Mouse (Mus musculus) urinary bladder, postnatal 10 days (tissue): ENCODE results near the gene Idh1.

Experiments used
- DNase-seq: peaks from one replicate; pipeline ENCODE4 v3.0.0; 2022; ENCODE audit warnings: low spot score

Idh1 gene

DNA sequence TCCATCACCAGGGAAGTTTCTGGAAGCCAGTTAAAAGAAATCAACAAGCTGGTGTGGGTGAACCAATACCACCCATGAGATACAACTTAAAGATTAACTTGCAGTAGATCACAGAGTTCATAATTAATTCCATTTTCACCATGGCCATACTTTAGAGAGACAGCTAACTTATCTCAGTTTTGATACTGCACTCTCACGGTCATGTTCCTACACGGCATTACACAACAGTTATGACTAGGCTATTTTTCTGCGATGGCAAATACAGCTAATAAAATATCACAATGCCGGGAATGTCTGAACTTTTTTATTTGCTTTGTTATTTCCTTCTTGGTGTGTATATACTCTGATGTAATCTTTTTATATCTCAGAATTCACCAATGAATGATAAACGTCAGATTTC, 9.4 kb downstream of the Idh1 start:
- DNase-seq, result no peak

DNA sequence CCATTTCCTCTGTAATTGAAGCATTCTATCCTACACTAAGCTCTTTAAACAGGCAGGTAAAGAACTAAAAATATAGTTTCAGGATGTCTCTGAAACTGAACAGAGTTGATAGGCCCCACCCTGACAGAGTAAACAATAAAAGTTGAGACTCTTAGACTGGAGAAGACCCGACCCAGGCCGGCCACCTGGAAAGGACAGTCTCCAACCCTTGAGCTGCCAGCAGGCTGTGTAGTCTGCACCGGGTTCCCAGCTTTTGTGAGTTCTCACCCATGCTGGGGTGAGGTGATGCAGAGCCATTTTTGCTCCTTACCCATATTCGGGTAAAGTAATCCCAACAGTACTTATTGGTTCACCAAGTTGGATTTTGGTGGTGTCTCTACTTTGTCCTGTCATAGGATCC, 10.1 kb downstream of the Idh1 start:
- DNase-seq, result no peak

DNA sequence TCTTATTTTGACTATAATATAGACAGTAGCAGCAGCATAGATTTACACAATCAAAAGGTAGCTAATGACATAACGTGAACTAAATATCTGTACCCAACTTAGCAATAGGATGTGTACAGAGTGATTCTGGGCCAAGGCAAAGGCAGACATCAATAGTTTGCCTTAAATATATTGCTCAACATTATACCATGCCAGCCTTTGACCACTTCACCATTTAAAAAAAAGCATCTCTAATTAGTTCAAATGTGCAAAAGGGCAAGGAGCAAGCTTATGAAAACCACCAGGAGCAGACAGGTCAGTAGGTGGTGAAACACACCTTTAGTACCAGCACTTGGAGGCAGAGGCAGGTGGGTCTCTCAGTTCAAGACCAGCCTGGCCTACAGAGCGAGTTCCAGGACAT, 12.6 kb downstream of the Idh1 start:
- DNase-seq, result no peak

DNA sequence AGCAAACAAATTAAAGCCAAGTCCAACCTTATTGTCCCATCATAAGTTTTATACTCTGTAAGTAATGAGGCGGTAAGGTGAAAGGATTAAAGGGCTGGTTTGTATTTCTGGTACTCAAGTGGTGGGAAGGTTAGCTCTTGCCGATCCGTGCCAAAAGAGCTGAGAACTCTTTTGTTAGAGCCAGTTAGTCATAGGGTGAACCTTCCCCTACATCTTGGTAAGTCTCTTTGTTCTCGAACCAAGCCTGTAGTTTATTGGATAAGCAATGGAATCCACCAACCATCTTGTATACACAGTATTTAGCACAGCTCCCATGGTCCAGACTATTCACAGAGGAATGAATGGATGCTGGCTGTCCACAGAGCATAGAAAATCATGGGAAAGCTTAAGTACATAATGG, 14.7 kb downstream of the Idh1 start:
- DNase-seq, result no peak

DNA sequence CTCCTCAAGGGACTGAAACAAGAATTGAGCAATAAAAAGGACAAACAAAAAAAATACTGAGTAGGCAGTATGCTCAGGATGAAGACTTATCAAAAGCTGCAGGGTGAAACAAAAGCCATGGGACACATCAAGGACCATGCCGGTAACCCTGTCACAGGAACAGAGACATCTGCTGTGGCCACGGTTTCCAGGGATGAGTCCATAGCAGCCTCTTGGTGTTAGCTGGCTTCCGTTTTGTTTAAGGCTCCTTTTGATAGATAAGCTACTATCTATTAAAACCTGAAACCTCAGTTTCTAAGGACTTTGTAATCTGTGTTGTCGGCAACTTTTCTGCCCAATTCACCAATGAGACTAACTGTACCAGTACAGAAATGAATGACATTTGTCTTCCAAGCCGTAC, 16.4 kb downstream of the Idh1 start:
- DNase-seq, result no peak

DNA sequence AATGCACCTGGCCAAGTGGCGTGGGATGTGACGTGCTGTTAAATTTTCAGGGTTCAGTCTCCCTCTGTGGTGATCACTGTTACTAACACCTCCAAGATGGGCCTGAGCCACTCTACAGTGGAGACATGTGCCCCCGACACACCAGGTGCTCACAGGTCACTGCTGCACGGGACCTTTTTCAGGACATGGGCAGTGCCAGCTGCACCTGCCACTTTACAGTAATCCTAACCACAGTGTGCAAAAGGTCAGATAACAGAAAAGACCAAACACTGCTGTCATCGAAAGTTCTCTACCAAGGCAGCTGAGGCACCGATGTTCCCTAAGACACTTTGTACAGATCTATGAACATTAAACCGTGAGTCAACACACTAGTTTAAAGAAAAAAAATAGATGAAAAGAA, 16.8 kb downstream of the Idh1 start:
- no peak for DNase-seq

DNA sequence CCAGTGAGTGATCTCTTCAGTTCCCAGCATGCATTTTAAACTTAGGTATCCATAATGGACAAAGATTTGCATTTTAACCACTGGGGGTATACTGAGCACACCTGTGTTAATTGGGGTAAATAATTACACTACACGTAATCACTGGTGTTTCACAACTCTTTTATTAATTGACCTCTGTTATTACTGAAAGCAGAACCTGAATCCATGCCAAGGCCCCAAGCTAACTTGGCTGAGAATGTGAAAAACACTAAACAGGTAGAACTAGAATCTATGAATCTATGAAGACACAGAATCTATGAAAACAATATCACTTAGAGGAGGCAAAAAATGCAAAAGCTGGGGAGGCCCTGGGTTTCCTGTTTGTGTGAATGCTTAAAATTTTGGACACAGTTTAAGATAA, 18.8 kb downstream of the Idh1 start:
- no peak for DNase-seq

DNA sequence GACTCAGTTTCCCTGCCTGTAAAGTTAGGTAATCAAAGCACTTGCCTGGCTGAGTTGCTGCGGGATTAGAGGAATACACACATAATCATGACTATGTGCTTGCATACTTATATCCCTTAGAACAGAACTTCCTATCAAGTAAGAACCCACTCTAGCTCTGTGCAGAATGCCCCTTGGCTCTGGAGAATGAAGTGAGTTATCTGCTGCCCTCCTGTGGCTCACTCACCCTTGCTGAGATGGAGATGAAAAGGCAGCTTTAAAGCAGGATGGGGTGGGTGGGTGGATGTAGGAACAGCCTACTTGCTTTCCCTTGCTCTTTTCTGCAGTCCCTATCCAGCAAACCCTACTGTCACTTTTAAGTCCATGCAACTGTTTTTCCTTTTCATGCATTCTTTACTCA, 24.1 kb downstream of the Idh1 start:
- no peak for DNase-seq

DNA sequence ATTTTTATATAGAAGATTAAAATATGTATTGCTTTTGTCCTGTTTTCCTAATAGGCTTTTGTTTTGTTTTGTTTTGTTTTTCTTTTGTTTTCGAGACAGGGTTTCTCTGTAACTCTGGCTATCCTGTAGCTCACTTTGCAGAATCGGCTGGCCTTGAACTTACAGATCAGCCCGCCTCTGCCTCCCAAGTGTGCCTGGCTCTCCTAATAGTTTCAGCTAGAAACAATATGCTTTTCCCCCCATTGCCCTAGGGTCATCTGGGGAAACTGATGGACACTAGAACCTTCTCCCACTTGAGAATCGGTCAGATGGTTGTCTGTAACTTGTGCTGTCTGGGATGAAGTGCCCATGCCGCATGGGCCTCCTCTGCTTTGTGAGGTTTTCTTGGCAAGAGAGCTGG, 30.2 kb downstream of the Idh1 start:
- no peak for DNase-seq

DNA sequence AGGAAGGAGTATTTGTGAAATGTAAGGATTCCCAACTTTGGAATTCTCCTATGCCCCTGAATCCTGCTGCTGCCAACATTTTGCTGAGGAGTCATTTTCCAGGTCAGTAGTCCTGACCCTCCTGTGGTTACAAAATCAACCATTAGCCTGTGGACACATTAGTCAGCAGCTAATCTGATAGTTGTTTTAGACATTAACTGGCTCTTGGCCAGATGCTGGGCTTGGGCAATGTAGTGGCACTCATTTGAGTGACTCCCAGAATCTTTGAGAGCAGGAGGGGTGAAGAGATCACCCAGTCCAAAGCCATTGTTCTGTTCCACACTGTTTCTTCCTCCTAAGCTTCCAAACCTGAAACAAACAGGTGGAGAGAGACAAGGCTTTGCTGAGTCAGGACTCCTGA, 31.5 kb downstream of the Idh1 start:
- DNase-seq, result no peak

DNA sequence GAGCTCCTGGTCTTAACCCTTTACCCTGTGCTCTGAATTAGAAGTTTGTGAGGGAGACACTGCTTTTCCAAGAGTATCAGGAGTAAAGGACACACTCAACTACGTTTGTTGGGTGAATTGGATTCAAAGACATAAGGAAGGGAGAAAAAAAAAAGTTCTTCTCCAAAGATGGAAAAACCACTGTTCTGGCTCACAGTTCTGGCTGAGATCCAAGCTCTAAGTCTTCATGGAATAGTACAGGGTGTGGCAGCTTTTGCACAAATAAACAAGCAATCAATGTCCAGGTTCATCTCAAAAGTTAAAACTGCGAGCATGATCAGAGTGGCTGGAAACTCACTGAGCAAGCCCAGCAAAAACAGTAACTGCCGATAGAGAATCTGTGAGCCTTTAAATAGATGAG, 38.3 kb downstream of the Idh1 start:
- no peak for DNase-seq

DNA sequence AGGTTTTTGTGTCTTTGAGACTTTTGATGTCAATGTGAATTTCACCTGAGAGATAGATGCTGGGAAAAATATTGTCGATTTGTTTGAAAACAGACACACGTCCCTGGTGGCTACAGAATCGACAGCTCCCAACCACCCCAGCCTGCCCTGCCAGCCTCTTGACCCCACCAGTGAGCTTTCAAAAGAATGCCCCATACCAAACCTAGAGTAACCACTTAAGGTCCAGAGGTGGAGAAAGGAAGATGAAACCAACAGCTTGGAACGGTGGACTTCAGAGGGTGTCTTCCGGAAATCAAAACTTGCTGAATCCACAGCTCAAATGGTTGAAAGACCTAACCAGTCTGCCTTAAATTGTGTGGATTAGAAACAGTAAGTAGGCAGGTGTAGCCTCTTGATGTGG, 39.0 kb downstream of the Idh1 start:
- DNase-seq, result no peak

DNA sequence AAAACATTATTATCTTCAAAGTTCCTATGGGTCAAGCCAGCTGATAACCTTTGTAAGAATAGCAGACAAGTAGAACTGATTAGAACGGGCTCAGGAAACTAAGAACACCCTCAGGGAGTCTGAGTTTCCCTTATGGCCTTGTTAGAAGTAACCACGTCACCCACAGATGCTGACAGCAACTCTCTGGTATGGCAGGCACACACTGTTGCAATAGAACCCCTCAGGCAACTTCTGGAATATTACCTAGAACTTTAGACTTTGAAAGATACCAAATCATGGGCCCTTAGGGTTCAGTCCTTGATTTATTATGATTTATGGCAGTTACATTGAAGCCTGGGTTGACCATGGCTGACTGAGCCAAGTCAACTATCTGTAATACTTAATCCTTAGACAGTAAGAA, 39.7 kb downstream of the Idh1 start:
- DNase-seq, result no peak

DNA sequence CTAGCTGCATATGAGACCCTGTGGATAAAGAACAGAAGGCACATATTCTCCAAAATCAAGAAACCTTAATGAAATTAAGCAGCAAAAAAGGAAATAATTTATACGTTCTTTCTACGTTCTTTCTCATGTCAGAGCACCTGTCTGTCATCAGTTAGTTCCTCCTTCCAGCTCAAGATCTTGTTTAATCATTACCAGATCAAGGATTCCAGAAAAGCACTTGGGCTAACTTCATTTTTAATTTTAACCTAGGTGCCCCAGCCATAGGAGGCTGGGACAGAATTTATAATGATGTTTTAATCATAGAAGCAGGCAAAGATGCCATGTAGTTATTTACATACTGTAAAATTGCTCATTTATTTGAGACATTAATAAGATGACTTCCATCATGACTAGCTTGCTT, 41.5 kb downstream of the Idh1 start:
- no peak for DNase-seq

DNA sequence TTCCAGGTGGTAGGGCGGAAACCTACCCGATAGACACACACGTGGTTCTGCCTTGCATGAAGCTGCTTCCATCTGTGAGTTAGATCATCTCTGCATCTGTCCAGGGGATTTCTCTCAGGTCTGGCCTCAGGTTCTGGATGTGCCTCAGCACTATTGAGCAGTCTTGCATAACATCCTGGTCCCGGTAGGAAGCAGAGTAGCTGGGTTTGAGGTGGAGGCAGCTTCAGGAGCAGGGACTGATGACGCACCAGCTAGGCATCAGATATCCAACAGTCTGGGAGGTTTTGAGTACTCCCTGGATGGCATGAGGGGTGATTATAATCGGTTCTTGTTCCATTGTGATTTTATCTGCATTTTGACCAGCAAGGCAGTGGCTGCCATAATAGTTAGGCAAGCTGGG, 48.7 kb downstream of the Idh1 start:
- DNase-seq, result no peak

DNA sequence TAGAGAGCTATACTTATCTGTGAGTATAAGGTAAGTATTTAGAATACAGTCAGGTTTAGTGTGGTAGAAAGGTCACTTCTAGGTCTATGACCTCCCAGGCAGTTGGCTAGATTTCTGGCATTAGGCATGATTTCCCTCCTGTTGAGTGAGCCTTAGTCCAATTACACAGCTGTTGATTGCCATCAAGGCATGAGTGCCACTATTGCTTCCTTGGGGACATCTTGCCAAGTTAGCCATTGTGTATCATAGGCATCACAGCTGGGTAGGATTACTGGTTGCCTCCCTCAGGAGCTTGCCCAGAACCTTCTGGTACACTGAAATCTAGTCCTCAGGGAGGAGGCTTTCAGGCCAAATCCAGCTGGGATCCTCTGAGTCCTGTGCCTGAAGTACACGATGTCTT, 53.5 kb downstream of the Idh1 start:
- no peak for DNase-seq

DNA sequence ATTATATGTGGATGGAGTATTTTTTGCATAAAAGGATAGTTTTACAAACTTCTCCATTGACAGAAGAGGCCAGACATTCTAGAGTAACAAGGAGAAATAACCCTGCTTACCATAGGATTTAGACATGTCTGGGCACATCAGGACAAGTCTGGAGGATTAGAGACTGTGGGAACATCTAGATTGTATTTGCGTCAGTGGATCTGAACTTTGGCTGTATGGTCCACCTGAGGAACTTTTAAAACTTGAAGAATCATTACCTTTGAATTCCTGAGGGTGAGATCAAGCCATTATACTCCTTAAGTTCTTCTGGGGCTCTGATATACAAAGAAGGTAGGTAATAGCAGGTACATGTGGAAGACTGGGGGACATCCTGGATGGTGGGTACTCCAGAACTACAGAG, 54.6 kb downstream of the Idh1 start:
- DNase-seq, result no peak

DNA sequence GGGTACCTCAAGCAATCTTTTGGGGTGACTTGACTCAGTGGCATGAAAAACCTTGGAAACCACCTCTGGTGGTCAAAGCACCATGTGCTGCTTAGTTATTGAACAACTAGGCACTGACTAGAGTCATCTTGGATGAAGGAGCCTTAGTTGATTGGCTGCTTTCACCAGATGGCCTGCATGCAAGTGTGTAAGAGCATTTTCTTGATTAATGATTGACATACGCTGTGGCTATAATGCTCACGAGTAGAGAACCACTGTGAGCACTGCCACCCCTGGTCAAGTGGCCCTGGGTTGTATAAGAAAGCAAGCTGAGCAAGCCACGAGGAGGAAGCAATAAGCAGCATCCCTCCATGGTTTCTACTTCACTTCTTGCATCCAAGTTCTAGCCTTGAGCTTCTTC, 56.1 kb downstream of the Idh1 start:
- DNase-seq, result no peak

DNA sequence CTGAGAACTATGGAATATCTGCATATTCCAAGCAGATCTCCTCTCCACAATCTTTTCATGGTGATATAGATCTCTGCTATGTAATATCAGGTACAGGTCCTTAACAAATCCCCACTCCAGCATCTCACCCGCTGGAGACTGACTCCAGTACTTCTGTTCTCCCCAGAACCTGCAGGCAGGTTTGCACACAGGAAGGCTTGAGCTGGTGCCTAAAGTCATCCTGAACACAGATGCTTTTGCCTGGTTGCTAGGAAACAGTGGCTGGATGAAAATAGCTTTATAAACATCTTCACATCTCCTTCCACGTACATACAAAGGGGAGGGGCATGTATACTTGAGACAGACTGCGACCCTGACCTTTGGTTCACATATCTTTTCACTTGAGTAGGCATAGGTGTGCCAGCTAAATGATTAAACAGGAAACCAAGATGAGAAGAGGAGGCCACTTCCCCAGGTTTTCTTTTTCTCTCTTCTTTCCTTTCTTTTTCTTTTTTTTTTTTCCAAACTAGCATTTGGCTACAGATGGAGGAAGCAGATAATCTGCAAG, 56.6 kb downstream of the Idh1 start:
- DNase-seq, result no peak

DNA sequence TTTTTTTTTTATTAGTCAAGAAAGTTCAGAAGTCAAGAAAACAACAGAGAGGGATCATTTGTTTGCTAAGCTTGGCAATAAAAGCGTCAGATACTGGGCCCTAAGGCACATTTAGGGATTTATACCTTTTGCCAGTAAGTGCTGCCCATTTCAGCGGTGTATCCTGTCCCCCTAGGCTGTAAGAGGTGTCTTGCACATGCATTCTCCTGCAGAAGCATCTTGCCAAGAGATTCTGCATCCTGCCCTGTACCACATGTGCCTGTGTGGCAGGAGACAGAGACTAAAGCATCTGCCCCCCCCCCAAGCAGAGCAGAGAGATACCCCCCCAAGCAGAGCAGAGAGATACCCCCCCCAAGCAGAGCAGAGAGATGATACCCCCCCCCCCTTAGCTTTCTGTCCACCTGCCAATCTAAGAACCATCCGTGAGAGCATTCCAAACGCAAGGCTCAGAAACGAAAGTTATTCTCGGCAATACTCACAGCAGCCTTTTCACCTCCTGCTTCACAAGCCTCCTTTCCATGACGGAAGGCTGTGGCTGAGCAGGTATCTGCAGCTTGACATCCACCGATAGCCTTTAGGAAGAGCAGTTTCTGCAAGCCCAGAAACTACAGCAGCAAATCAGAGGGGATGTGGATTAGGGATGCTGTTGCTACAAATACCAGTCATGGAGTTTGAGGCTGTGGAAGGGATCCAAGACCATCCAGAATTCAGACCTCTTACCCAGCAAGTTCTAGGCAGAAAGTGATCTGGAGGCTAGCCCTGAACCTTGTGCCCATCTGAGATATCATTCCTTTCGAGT, 63.5 kb downstream of the Idh1 start, which contains the start of gene D630023F18Rik:
TSS of gene D630023F18Rik (minus strand) at position 641 of the 799 bp plus-strand sequence.
- no peak for DNase-seq

DNA sequence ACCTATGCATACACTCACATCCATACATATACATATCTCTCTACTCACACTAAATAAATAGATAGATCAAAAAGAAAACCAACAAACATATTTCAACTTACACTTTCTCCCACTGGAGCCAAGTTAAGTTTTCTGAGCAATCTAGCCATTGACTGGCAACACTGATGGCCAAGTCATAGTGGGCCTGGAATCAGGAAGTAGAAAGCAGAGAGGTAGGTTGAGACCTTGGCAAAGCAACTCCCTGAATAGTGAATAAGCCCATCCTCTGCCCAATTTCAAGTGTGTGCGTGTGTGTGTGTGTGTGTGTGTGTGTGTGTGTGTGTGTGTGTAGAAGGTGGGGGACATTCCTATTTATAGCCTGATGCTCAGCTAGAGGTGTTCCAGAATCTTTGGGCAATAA, 66.9 kb downstream of the Idh1 start, which contains the start of gene Gm28845:
TSS of gene Gm28845 (minus strand) at position 121 of the 400 bp plus-strand sequence.
- DNase-seq, result no peak

DNA sequence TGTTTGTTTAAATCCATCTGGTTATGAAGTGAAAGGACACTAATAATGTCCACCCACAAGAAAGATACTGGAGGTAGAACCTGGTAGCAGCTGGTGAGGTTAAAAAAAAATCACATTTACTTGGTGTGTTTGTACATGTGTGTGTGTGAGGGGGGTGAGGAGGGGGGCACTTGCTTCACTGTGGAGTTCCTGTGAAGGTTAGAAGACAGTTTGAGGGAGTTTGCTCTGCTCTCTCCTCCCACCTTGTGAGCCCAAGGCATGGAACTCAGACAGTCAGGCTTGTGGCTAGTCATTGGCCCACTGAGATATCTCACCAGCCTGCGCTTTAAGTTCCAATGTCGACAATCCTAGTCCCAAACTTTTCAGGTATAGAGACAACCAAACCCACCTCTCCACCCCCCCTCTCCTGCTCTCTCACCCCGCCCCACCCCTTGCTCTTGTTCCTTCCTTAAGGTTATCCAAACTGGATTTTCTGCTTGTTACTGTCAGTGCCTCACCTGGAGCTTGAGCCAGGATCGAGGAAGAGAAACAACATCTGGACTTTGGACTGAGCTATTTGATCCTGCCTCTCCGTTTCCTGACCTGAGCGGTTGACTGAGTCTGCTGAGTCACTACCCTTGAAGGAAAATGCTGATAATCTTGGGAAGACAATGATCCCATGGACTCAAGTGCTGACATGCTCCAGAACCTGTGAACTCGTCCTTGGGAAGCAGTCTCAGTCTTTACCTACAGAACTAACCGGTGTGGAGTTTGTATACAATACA, 68.0 kb downstream of the Idh1 start:
- DNase-seq, result no peak

DNA sequence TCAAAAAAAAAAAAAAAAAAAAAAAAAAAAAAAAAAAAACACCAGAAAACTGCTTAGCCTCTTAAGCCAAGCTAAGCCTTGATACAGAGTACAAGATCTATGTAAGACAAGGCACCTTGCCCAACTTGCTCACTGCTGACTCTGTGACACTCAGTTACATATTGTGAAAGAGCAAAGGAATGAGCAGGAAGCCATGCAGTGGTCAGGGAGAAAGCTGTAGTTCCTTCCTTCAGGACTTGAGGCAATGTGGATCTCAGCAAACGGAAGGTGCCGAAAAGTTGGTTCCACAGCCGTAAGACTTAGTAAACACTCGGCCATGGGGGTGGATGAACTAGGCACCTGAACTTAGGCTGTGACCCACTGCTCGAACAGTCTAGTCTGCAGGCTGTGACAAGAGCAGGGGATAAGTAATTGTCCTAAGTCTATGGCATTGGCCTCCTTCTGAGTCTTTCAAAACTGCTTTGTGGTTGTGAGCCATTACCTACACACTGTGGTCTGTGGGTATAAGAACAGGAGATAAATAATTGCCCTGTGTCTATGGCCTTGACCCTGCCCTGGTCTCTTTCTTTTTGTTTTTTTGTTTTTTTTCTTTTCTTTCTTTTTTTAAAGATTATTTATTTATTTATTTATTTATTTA, 72.6 kb downstream of the Idh1 start:
- no peak for DNase-seq
